Mouse (Mus musculus): ENCODE data around the gene Pik3ip1. TPM values are rescaled to one million over a fixed set of nuclear protein-coding genes. Genes with fewer than 3 reads are reported as not detected.

The Pik3ip1 gene
- polyA plus RNA-seq, 1 experiment from 2014 or later: 25.1 TPM

DNA sequence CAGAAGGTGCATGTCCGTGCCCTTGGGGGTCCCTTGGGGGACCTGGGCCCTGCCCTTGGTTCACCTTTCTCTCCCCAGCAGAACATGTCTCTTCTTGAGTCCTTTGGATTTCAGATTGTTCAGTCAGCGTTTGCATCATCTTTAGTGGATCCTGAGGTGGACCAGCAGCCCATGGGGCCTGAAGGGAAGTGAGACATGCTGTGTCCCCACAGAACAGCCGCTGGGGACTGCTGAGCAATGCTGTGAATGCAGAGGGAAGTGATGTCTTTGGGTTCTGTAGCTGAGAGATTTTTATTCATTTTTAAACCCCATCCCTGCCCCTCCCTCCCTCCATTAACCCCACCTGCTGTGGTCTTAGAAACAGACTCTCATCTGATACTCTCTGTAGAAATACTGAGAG is 22.3 kb upstream of the Pik3ip1 start:
- ATAC-seq: no peak
- H3K9me3 ChIP-seq: no peaks in the 10 kb centered on the region
- no peak overlapping the region for H3K4me2 ChIP-seq (replicated peaks)
- no peak overlapping the region for H3K27ac ChIP-seq
- H3K27me3 ChIP-seq: no peaks in the 10 kb centered on the region
- WGBS: 96% methylated on average over 3 of the region's 3 CpGs
- no peak overlapping the region for H3K9ac ChIP-seq (replicated peaks)
- H3K4me3 ChIP-seq (replicated peaks): no peak overlapping the region
- peaks cover 96% of the 10 kb centered on the region for H3K36me3 ChIP-seq
- H3K4me1 ChIP-seq (replicated peaks): no peaks in the 10 kb centered on the region

GRCm38 (mm10) chr11:3309884-3310283 is 20.3 kb upstream of the Pik3ip1 start:
- 91% methylated on average over 4 of the region's 4 CpGs for WGBS

DNA sequence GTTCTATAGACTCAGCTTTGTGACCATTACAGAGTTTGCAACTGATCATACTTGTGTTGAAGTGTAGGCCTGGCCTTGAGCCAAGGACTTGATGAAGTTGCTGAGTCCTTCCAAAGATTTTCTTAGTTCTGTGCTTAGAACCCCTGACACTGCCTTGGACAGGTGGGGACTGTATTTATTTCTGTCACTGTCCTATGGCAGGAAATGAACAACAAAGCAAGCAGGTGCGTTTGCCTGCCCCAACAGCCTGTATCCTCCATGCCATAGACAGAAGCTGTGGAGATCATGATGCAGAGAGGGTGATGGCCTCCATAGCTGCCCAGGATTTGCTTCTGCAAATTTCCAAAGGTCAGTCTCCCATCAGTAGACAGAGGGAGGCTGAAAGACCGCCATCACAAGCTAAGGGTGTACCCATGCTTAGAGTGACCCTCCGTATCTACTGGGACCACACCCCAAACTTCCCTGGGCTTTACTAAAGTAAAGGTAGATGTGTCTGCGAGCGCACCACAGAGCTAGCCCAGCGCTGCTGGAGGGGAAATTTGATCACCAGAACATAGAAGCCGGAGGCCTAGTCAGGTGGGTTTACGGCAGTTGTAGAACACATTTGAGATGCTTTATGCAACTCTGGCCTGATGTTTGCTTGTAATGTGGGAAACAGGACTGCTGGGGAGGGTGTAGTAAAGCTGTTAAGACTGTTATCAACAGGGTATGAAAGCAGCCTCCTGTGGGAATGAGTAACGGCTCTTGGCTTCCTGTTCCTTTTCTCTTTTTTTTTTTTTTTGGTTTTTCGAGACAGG is 19.2 kb upstream of the Pik3ip1 start:
- Histone ChIP-seq H3K27me3 (no peaks in the 10 kb centered on the region), H3K27ac (no peak overlapping the region), H3K4me3 (replicated peaks) (no peak overlapping the region), H3K9ac (replicated peaks) (no peak overlapping the region), H3K4me1 (replicated peaks) (no peaks in the 10 kb centered on the region), H3K9me3 (no peaks in the 10 kb centered on the region), H3K36me3 (peaks cover 73% of the 10 kb centered on the region), H3K4me2 (replicated peaks) (no peak overlapping the region)
- no peak for ATAC-seq
- 94% methylated on average over 10 of the region's 10 CpGs for WGBS

More at GRCm38 (mm10) chr11:3309884-3310283, 20.3 kb upstream of the Pik3ip1 start:
- no peaks in the 10 kb centered on the region for H3K4me1 ChIP-seq (replicated peaks)
- no peak overlapping the region for H3K27ac ChIP-seq
- no peak overlapping the region for H3K4me3 ChIP-seq (replicated peaks)
- no peak for ATAC-seq
- H3K27me3 ChIP-seq: no peaks in the 10 kb centered on the region
- H3K4me2 ChIP-seq (replicated peaks): no peak overlapping the region
- no peak overlapping the region for H3K9ac ChIP-seq (replicated peaks)
- peaks cover 84% of the 10 kb centered on the region for H3K36me3 ChIP-seq
- no peaks in the 10 kb centered on the region for H3K9me3 ChIP-seq

DNA sequence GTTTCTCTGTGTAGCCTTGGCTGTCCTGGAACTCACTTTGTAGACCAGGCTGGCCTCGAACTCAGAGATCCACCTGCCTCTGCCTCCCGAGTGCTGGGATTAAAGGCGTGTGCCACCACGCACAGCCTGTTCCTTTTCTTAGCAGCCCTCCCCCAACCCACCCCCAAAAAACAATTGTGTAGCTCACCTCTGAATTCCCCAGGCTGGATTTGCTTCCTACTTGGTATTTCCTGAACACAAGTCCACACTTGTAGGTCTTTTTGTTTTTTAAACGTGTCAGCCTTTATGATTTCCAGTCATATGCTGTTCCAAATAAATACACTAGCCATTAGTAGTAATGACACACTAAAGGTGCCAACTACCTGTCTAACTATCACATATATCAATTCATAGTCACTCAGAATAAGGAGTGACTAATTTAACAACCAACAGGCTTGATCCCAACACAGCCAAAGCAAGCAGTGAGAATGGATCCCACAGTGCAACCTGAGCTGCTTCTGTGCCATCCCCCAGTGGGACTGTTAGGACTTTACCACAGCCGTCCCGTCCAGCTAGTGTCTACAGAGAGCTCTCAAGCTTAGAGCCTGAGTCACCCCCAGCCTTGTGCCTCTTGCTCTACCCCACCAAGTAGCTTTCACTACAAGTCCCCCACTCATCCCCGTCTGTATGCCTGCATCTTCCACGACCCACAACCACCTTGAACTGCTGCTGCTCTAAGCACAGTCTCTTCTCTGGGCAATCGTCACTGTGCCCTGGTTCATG is 18.4 kb upstream of the Pik3ip1 start:
- H3K27ac ChIP-seq: no peak overlapping the region
- no peaks in the 10 kb centered on the region for H3K4me1 ChIP-seq (replicated peaks)
- H3K4me2 ChIP-seq (replicated peaks): no peak overlapping the region
- no peak overlapping the region; the same call in 1 of the 2 replicates for H3K9ac ChIP-seq (replicated peaks)
- 89% methylated on average over 10 of the region's 10 CpGs for WGBS
- H3K9me3 ChIP-seq: no peaks in the 10 kb centered on the region
- ATAC-seq: no peak
- no peak overlapping the region for H3K4me3 ChIP-seq (replicated peaks)
- H3K36me3 ChIP-seq: peaks cover 65% of the 10 kb centered on the region
- no peaks in the 10 kb centered on the region for H3K27me3 ChIP-seq

GRCm38 (mm10) chr11:3313294-3313693 is 16.9 kb upstream of the Pik3ip1 start:
- no peak overlapping the region for H3K4me2 ChIP-seq (replicated peaks)
- no peaks in the 10 kb centered on the region for H3K4me1 ChIP-seq (replicated peaks)
- H3K9ac ChIP-seq (replicated peaks): no peak overlapping the region
- no peak overlapping the region for H3K27ac ChIP-seq
- H3K27me3 ChIP-seq: no peaks in the 10 kb centered on the region
- no peaks in the 10 kb centered on the region for H3K9me3 ChIP-seq
- no peak for ATAC-seq
- 96% methylated on average over 1 of the region's 1 CpGs for WGBS
- no peak overlapping the region for H3K4me3 ChIP-seq (replicated peaks)
- H3K36me3 ChIP-seq: peaks cover 53% of the 10 kb centered on the region

DNA sequence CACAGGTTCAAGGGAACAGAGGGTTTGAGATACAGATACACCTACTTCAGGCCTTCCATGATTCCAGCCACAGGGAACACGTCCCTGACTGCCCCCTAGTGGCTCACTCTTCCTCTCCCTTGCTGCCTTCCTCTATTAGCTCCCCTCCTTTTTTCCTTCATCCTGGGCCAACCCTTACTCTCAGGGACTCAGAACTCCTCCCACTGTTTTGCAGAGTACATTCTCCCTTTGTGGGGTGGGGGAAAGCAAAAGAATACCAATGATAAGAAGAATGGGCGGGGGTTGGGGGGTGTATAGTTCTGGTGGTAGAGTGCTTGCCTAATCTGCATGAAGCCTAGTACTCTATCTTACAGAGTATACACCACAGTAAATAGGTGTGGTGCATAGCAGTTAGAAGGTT is 16.1 kb upstream of the Pik3ip1 start:
- Histone ChIP-seq H3K9ac (replicated peaks) (no peak overlapping the region), H3K4me3 (replicated peaks) (no peak overlapping the region), H3K27me3 (no peaks in the 10 kb centered on the region), H3K4me1 (replicated peaks) (no peaks in the 10 kb centered on the region), H3K36me3 (peaks cover 45% of the 10 kb centered on the region), H3K27ac (no peak overlapping the region), H3K9me3 (no peaks in the 10 kb centered on the region), H3K4me2 (replicated peaks) (no peak overlapping the region)
- 35% methylated on average over 2 of the region's 2 CpGs for WGBS
- peak; percentile 55; the same call in 1 of the 2 replicates for ATAC-seq

DNA sequence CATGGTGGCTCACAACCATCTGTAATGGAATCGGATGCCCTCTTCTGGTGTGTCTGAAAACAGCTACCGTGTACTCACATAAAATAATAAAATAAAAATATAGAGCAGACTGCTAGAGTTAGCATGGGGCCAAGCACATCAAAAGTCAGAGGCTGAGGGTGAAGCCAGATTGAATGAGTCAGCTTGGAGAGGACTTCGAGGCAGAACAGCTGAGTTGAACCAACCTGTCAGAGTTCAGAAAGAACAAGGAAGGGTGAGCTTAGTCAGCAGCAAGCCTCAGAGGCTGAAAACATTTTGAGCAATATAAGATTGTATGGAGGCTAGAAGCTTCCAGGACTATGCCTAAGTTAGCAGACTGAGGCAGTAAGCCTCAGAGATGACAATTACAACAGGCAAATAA is 11.9 kb upstream of the Pik3ip1 start:
- Histone ChIP-seq H3K27me3 (no peaks in the 10 kb centered on the region), H3K4me1 (replicated peaks) (no peaks in the 10 kb centered on the region), H3K9ac (replicated peaks) (no peak overlapping the region), H3K9me3 (no peaks in the 10 kb centered on the region), H3K4me2 (replicated peaks) (no peak overlapping the region), H3K27ac (no peak overlapping the region), H3K4me3 (replicated peaks) (no peak overlapping the region), H3K36me3 (peaks cover 5% of the 10 kb centered on the region; the same call in 1 of the 2 replicates)
- ATAC-seq: no peak
- WGBS: 94% methylated on average over 3 of the region's 3 CpGs

DNA sequence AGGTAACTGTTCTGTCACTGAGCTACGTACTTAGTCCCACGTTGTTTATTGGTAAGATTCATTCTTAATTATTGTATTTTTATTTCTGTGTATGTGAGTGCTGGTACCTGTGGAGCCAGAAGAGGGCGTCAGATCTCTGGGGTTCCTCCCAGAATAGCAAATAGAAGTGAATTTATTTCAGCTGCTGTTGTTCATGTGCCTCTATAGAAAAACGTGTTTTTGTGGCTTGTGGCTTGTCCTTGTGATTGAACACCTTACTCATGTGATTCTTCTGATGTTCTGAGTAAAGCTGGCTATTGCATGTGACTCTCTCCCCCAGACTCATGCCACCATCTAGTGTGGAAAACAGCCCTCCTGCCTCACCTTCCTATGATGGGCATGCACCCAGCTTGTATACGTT is 1.9 kb upstream of the Pik3ip1 start:
- no peak overlapping the region for H3K9ac ChIP-seq (replicated peaks)
- no peaks in the 10 kb centered on the region for H3K9me3 ChIP-seq
- peaks cover 27% of the 10 kb centered on the region for H3K4me1 ChIP-seq (replicated peaks)
- H3K4me2 ChIP-seq (replicated peaks): no peak overlapping the region
- no peak overlapping the region for H3K27ac ChIP-seq
- ATAC-seq: no peak
- H3K4me3 ChIP-seq (replicated peaks): no peak overlapping the region
- no peaks in the 10 kb centered on the region for H3K36me3 ChIP-seq
- no peaks in the 10 kb centered on the region for H3K27me3 ChIP-seq
- 83% methylated on average over 5 of the region's 5 CpGs for WGBS

DNA sequence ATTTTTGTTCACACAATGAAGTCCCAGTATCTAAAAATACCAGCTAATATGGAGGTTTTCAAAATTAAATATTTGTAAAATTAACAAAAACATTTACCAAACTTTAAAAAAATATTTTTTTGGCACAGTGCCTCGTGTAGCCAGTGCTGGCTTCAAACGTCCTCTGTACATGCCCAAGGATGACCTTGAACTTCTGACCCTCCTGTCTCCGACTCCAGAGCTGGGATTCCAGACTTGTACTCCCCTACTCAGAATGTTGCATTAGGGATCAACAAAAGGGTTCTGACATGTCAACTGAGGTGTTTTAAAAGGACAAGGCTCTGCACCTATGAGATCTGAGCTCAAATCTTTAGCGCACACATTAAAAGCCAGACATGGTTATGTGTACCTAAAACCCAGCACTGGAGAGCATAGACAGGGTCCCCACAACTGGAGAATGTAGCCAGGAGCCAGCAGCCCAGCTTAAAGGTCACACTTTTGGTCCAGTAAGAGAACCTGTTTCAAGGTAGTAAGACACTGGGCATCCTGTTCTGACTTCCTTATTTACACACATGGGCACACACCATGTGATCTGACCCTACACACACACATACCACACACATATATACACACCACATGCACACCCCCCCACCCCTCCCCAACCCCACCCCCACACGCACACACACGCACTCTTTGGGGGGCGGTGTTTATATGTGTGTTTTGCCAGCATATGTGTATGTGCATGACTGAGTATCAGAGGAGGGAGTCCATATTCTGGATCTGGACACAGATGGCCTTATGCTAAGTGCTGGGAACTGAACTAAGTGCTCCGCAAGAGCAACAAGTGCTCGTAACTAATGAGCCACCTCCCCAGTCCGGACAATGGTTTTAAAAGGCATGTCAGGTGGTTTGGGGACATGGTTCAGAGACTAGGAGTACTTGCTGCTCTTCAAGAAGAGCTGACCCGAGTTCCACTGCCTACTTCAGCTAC is 1.1 kb upstream of the Pik3ip1 start:
- H3K36me3 ChIP-seq: 0 out of 2 replicates have a peak, but pooled peaks cover 6% of the 10 kb centered on the region
- WGBS: 84% methylated on average over 11 of the region's 11 CpGs
- no peak overlapping the region for H3K4me3 ChIP-seq (replicated peaks)
- H3K27ac ChIP-seq: no peak overlapping the region
- H3K4me1 ChIP-seq (replicated peaks): peaks cover 27% of the 10 kb centered on the region
- ATAC-seq: no peak
- H3K4me2 ChIP-seq (replicated peaks): no peak overlapping the region
- 0 out of 2 replicates have a peak, but pooled peaks cover 2% of the 10 kb centered on the region for H3K27me3 ChIP-seq
- no peaks in the 10 kb centered on the region for H3K9me3 ChIP-seq
- H3K9ac ChIP-seq (replicated peaks): no peak overlapping the region

GRCm38 (mm10) chr11:3330566-3330965 is 365 bp downstream of the Pik3ip1 start:
- H3K27me3 ChIP-seq: 0 out of 2 replicates have a peak, but pooled peaks cover 5% of the 10 kb centered on the region
- no peaks in the 10 kb centered on the region for H3K9me3 ChIP-seq
- peaks cover 30% of the 10 kb centered on the region for H3K4me1 ChIP-seq (replicated peaks)
- H3K4me3 ChIP-seq (replicated peaks): peak overlapping the region; percentile 61
- H3K27ac ChIP-seq: peak overlapping the region; percentile 67
- ATAC-seq: peak; percentile 24; the same call in 1 of the 2 replicates
- H3K4me2 ChIP-seq (replicated peaks): peak overlapping the region; percentile 99
- H3K36me3 ChIP-seq: 0 out of 2 replicates have a peak, but pooled peaks cover 10% of the 10 kb centered on the region
- H3K9ac ChIP-seq (replicated peaks): peak overlapping the region; percentile 75
- 1% methylated on average over 9 of the region's 9 CpGs for WGBS

- 1% methylated on average over 14 of the region's 14 CpGs for WGBS
Observed at GRCm38 (mm10) chr11:3330991-3331750, 970 bp downstream of the Pik3ip1 start.

More at GRCm38 (mm10) chr11:3330991-3331750, 970 bp downstream of the Pik3ip1 start:
- peak overlapping the region; percentile 75 for H3K9ac ChIP-seq (replicated peaks)
- peaks cover 31% of the 10 kb centered on the region for H3K4me1 ChIP-seq (replicated peaks)
- no peaks in the 10 kb centered on the region for H3K9me3 ChIP-seq
- H3K36me3 ChIP-seq: 0 out of 2 replicates have a peak, but pooled peaks cover 10% of the 10 kb centered on the region
- H3K27me3 ChIP-seq: 0 out of 2 replicates have a peak, but pooled peaks cover 5% of the 10 kb centered on the region
- peak overlapping the region; percentile 67 for H3K27ac ChIP-seq
- peak overlapping the region; percentile 61 for H3K4me3 ChIP-seq (replicated peaks)
- peak overlapping the region; percentile 99 for H3K4me2 ChIP-seq (replicated peaks)
- ATAC-seq: no peak

All from midbrain, embryonic 13.5 days (tissue).